Mouse (Mus musculus) hindbrain, postnatal 0 days (tissue): ENCODE data around the gene Slc25a47. TPM values are rescaled to one million over a fixed set of nuclear protein-coding genes. Genes with fewer than 3 reads are reported as not detected.

Source experiments
- ATAC-seq: fragments of 200-750 bp; cut with Nextera tagmentation; 2 replicates; pipeline ENCODE4 v1.8.0; 2017; ENCODE audit warnings: mild to moderate bottlenecking, moderate TSS enrichment, moderate library complexity
- DNase-seq: peaks from one replicate; pipeline ENCODE4 v3.0.0-alpha.2; 2015; ENCODE audit warnings: low spot score
- H3K27ac ChIP-seq: fragments of 300-500 bp; sonication (generic); 2 replicates; pipeline ENCODE4 v1.5.1; 2014; ENCODE audit warnings: mild to moderate bottlenecking
- H3K27me3 ChIP-seq: fragments of 300-500 bp; sonication (generic); 2 replicates; pipeline ENCODE4 v1.6.1; 2014; ENCODE audit warnings: low read length, mixed read lengths; ENCODE audit not compliant: insufficient read depth
- H3K36me3 ChIP-seq: fragments of 300-500 bp; sonication (generic); 2 replicates; pipeline ENCODE4 v1.6.1; 2014; ENCODE audit warnings: low read length, mixed read lengths; ENCODE audit not compliant: insufficient read depth
- H3K4me1 ChIP-seq: fragments of 300-500 bp; sonication (generic); 2 replicates; pipeline ENCODE4 v1.6.1; 2014; ENCODE audit warnings: antibody characterized with exemption, low read length, mixed read lengths; ENCODE audit not compliant: insufficient read depth
- H3K4me2 ChIP-seq: fragments of 300-500 bp; sonication (generic); 2 replicates; pipeline ENCODE4 v1.6.1; 2014; ENCODE audit warnings: low read depth, mild to moderate bottlenecking, low read length, moderate library complexity, mixed read lengths
- H3K4me3 ChIP-seq: fragments of 300-500 bp; sonication (generic); 2 replicates; pipeline ENCODE4 v1.5.1; 2014; ENCODE audit warnings: low read length
- H3K9ac ChIP-seq: fragments of 300-500 bp; sonication (generic); replicated peaks from 2 replicates; pipeline ENCODE4 v1.6.1; 2014; ENCODE audit warnings: mild to moderate bottlenecking, low read length, moderate library complexity, mixed read lengths
- H3K9me3 ChIP-seq: fragments of 300-500 bp; sonication (generic); 2 replicates; pipeline ENCODE4 v1.6.1; 2016; ENCODE audit warnings: low read length, mixed read lengths
- CTCF ChIP-seq: IDR thresholded peaks from 2 replicates; pipeline ENCODE4 v1.5.1; 2016; ENCODE audit warnings: antibody characterized with exemption, control low read depth, low read depth
- WGBS: fragments of 180-500 bp; shearing (Covaris S2); extraction: QIAGEN DNeasy Blood & Tissue Kit; methylation state at CpG from one replicate; pipeline ENCODE4 v1.1.7; 2014; 5-methylcytosine and 5-hydroxymethylcytosine counted together
- polyA plus RNA-seq: library from polyadenylated mRNA; unstranded; fragments of >200 nt; fragmentation: Nextera tagmentation; extraction: Ambion mirVana; gene quantifications from 2 replicates; pipeline ENCODE4 v1.2.1, GENCODE M21; 2015
- total RNA-seq: library from RNA; depleted of rRNA; stranded (reverse); fragments of >200 nt; gene quantifications from 2 replicates; pipeline ENCODE4 v1.2.3, GENCODE M21; 2014

Slc25a47 gene
- total and polyA plus RNA-seq, 2 experiments from 2014 or later, result 6.7 to 13.7 TPM

- peaks cover 47% of the 10 kb centered on the region; the same call in 1 of the 2 replicates for H3K36me3 ChIP-seq
- 98% methylated on average over 5 of the region's 5 CpGs for WGBS
- H3K4me1 ChIP-seq, result no peaks in the 10 kb centered on the region
- no peak overlapping the region for H3K9ac ChIP-seq
- no peak overlapping the region for H3K27ac ChIP-seq
- TF ChIP-seq CTCF, result no peak
- H3K9me3 ChIP-seq, result no peaks in the 10 kb centered on the region
- H3K4me2 ChIP-seq, result no peak overlapping the region
- ATAC-seq (no peak), DNase-seq (no peak)
- H3K27me3 ChIP-seq, result no peaks in the 10 kb centered on the region
- no peak overlapping the region for H3K4me3 ChIP-seq
Measured at GRCm38 (mm10) chr12:108880606-108881005, 44.8 kb downstream of the Slc25a47 start.

GRCm38 (mm10) chr12:108881192-108881591 is 45.3 kb downstream of the Slc25a47 start:
- H3K4me3 ChIP-seq, result no peak overlapping the region
- H3K9ac ChIP-seq, result no peak overlapping the region
- no peaks in the 10 kb centered on the region for H3K9me3 ChIP-seq
- no peak overlapping the region for H3K27ac ChIP-seq
- H3K27me3 ChIP-seq, result no peaks in the 10 kb centered on the region
- WGBS, result 89% methylated on average over 3 of the region's 3 CpGs
- ATAC-seq (no peak), DNase-seq (no peak)
- H3K36me3 ChIP-seq, result peaks cover 52% of the 10 kb centered on the region; the same call in 1 of the 2 replicates
- no peak for TF ChIP-seq CTCF
- H3K4me1 ChIP-seq, result no peaks in the 10 kb centered on the region
- H3K4me2 ChIP-seq, result no peak overlapping the region

DNA sequence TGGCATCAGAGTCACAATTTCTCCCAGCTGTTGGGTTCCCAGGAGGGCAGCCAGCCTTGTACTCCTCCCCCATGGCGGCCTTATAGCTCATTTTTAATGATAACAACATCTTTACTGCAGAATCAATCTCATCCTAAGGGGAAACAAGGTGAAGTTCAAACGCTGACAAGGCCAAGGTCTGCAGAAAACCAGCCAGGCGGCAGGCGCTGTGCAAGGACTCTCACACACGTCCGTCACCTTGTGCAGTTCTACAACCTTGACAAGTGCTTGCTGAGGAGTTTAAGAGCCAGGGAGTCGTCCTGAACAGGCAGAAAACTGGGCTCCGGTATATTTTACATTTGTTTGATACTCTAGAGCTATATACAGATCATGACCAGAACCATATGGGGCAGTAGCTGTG is 46.9 kb downstream of the Slc25a47 start:
- Histone ChIP-seq H3K9me3 (no peaks in the 10 kb centered on the region), H3K27me3 (no peaks in the 10 kb centered on the region), H3K27ac (no peak overlapping the region), H3K36me3 (peaks cover 67% of the 10 kb centered on the region), H3K4me2 (no peak overlapping the region), H3K9ac (no peak overlapping the region), H3K4me1 (no peaks in the 10 kb centered on the region), H3K4me3 (no peak overlapping the region)
- DNase-seq, result no peak
- ATAC-seq, result no peak
- no peak for TF ChIP-seq CTCF
- 87% methylated on average over 8 of the region's 8 CpGs for WGBS

- H3K27me3 ChIP-seq, result no peaks in the 10 kb centered on the region
- H3K4me1 ChIP-seq, result no peaks in the 10 kb centered on the region
- no peak overlapping the region for H3K27ac ChIP-seq
- 100% methylated on average over 1 of the region's 1 CpGs for WGBS
- no peak overlapping the region for H3K4me3 ChIP-seq
- no peak overlapping the region for H3K4me2 ChIP-seq
- no peak overlapping the region for H3K9ac ChIP-seq
- ATAC-seq (no peak), DNase-seq (no peak)
- H3K36me3 ChIP-seq, result peaks cover 52% of the 10 kb centered on the region
- H3K9me3 ChIP-seq, result no peaks in the 10 kb centered on the region
- TF ChIP-seq CTCF, result no peak
Measured at GRCm38 (mm10) chr12:108885906-108886305, 50.1 kb downstream of the Slc25a47 start.

- ATAC-seq, result no peak
- no peaks in the 10 kb centered on the region for H3K9me3 ChIP-seq
- H3K9ac ChIP-seq, result no peak overlapping the region
- H3K4me3 ChIP-seq, result no peak overlapping the region
- 93% methylated on average over 4 of the region's 4 CpGs for WGBS
- peaks cover 44% of the 10 kb centered on the region for H3K36me3 ChIP-seq
- no peak overlapping the region for H3K27ac ChIP-seq
- H3K4me1 ChIP-seq, result no peaks in the 10 kb centered on the region
- no peak overlapping the region for H3K4me2 ChIP-seq
- no peak for TF ChIP-seq CTCF
- DNase-seq, result no peak
- H3K27me3 ChIP-seq, result no peaks in the 10 kb centered on the region
Measured at GRCm38 (mm10) chr12:108887077-108887476, 51.2 kb downstream of the Slc25a47 start.

DNA sequence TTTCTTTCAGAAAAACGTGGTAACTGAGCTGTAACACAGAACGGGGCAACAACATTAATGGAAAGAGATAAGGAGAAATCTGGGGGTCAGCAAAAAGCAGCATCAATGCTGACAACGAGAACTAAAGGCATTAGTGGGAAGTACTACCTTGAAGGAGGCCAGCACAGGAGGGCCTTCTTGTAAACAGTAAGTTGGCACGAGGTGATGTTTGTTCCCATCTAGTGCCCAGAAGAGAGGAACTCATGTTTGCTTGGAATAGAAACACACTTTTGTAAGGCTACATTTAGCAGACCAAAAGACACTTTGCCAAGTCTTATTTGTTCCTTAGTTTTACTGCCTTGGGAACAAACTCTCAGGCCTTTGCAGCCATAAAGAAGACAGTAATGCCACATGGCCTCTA is 52.8 kb downstream of the Slc25a47 start:
- TF ChIP-seq CTCF, result no peak
- H3K27ac ChIP-seq, result no peak overlapping the region
- no peak overlapping the region for H3K9ac ChIP-seq
- no peak overlapping the region for H3K4me3 ChIP-seq
- H3K9me3 ChIP-seq, result no peaks in the 10 kb centered on the region
- H3K27me3 ChIP-seq, result no peaks in the 10 kb centered on the region
- DNase-seq (no peak), ATAC-seq (no peak)
- H3K4me1 ChIP-seq, result peaks cover 7% of the 10 kb centered on the region
- 86% methylated on average over 4 of the region's 4 CpGs for WGBS
- no peak overlapping the region for H3K4me2 ChIP-seq
- peaks cover 37% of the 10 kb centered on the region for H3K36me3 ChIP-seq

DNA sequence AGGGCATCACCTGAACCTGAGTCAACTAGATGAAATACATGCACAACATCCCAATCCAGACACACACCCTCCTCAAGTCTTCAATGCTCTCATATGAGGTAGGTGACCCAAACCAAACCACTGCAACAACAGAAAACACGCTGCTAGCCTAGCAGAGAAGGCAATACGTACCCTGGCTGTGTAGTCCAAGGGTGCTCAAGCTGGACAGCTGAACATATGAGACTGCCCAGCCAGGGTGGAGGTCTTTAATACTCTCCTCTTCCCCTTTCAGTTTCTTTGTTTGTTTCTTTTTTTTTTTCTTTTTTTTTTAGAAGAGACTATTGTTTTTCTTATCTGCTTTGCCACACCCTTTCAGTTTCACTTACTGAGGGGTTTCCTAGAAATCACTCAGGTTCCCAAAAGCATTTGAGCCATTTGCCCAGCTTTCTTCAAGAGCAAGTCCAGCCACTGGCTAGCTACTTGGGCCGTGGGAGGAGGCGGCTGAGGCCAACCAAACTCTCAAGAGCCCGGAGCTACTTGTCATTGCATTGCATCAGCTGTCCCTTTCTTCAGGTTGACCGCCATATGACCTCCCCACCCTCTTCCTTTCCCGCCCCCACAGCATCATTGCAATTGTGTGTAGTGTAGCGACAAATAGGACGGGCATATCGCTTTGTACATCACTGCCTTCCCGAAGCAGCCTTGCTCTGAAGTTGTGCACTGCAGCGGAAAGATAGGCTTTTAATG is 57.3 kb downstream of the Slc25a47 start, which contains the start of gene Wdr25:
TSS of gene Wdr25 (plus strand) at position 643 of the 726 bp plus-strand sequence.
- DNase-seq, result no peak
- H3K36me3 ChIP-seq, result peaks cover under 1% of the 10 kb centered on the region; the same call in 1 of the 2 replicates
- peaks cover 13% of the 10 kb centered on the region for H3K4me1 ChIP-seq
- no peak for TF ChIP-seq CTCF
- WGBS, result 20% methylated on average over 12 of the region's 12 CpGs
- peak within 1 kb of the TSS; percentile 54; the same call in 1 of the 2 replicates for H3K27ac ChIP-seq
- H3K9ac ChIP-seq, result peak within 1 kb of the TSS; percentile 83
- H3K4me3 ChIP-seq, result peak within 1 kb of the TSS; percentile 93
- H3K9me3 ChIP-seq, result no peaks in the 10 kb centered on the region
- peak within 1 kb of the TSS; percentile 89 for H3K4me2 ChIP-seq
- ATAC-seq, result no peak
- no peaks in the 10 kb centered on the region for H3K27me3 ChIP-seq
